Mouse (Mus musculus) gastrocnemius, postnatal 36 days (tissue): ENCODE results near the gene Ndufs8. TPM values are rescaled to one million over a fixed set of nuclear protein-coding genes. Genes with fewer than 3 reads are reported as not detected.
A peak's percentile ranks its signal among the peaks of the same experiment; 100 is the strongest.

Source experiments
- DNase-seq, 2 experiments: peaks; one replicate each; pipeline ENCODE4 v3.0.0; 2022
- intact Hi-C: fragments of 180-260 bp; cut with DNase I; formaldehyde crosslinking; loops from one replicate; pipeline ENCODE4 v1.15.1; 2025
- total RNA-seq, 2 experiments: library from RNA; stranded (reverse); gene quantifications; 2 replicates each; pipeline ENCODE4 v1.2.3; 2021

Ndufs8 gene
- total RNA-seq, 2 experiments from 2014 or later: 242 to 273 TPM

- intact Hi-C loops: no loop called here
- peak; percentile 58 to 64 for DNase-seq
Observed at GRCm38 (mm10) chr19:3935896-3936850, 23.6 kb upstream of the Ndufs8 start.

- intact Hi-C loops: no loop called here
- peak; percentile 63 to 68 for DNase-seq
Observed at GRCm38 (mm10) chr19:3935032-3935895, 22.7 kb upstream of the Ndufs8 start, which contains the start of gene Unc93b1. TSS of gene Unc93b1 (plus strand) at chr19:3935186.

- DNase-seq: no peak
Observed at GRCm38 (mm10) chr19:3931716-3932115, 19.1 kb upstream of the Ndufs8 start.

GRCm38 (mm10) chr19:3930262-3931057 is 17.9 kb upstream of the Ndufs8 start:
- intact Hi-C loops: no loop called here
- DNase-seq: no peak

More at GRCm38 (mm10) chr19:3931716-3932115, 19.1 kb upstream of the Ndufs8 start:
- intact Hi-C loops: no loop called here

GRCm38 (mm10) chr19:3929211-3929941 is 16.8 kb upstream of the Ndufs8 start, which contains the start of gene Aldh3b1:
TSS of gene Aldh3b1 (minus strand) at chr19:3929808.
- peak; percentile 90 to 94 for DNase-seq
- intact Hi-C loops: no loop called here

- intact Hi-C loops: no loop called here
- DNase-seq: no peak
Observed at GRCm38 (mm10) chr19:3928779-3929178, 16.2 kb upstream of the Ndufs8 start.

- DNase-seq: no peak
- intact Hi-C loops: no loop called here
Observed at GRCm38 (mm10) chr19:3927989-3928388, 15.4 kb upstream of the Ndufs8 start.

GRCm38 (mm10) chr19:3926685-3927084 is 14.1 kb upstream of the Ndufs8 start:
- intact Hi-C loops: no loop called here

GRCm38 (mm10) chr19:3926279-3926678 is 13.7 kb upstream of the Ndufs8 start:
- no peak for DNase-seq
- intact Hi-C loops: no loop called here

More at GRCm38 (mm10) chr19:3926685-3927084, 14.1 kb upstream of the Ndufs8 start:
- DNase-seq: no peak

- DNase-seq: no peak
- intact Hi-C loops: no loop called here
Observed at GRCm38 (mm10) chr19:3925859-3926258, 13.3 kb upstream of the Ndufs8 start.

- intact Hi-C loops: no loop called here
- no peak for DNase-seq
Observed at GRCm38 (mm10) chr19:3924868-3925267, 12.3 kb upstream of the Ndufs8 start.

GRCm38 (mm10) chr19:3924190-3924589 is 11.6 kb upstream of the Ndufs8 start:
- DNase-seq: no peak
- intact Hi-C loops: no loop called here

GRCm38 (mm10) chr19:3923586-3923985 is 11.0 kb upstream of the Ndufs8 start:
- peak in 1 of 2 experiments; percentile 62 for DNase-seq
- intact Hi-C loops: no loop called here

GRCm38 (mm10) chr19:3922661-3923371 is 10.2 kb upstream of the Ndufs8 start:
- DNase-seq: no peak

GRCm38 (mm10) chr19:3919928-3920327 is 7.4 kb upstream of the Ndufs8 start:
- intact Hi-C loops: no loop called here
- no peak for DNase-seq

More at GRCm38 (mm10) chr19:3922661-3923371, 10.2 kb upstream of the Ndufs8 start:
- intact Hi-C loops: no loop called here

- DNase-seq: no peak
- intact Hi-C loops: no loop called here
Observed at GRCm38 (mm10) chr19:3916727-3917126, 4.2 kb upstream of the Ndufs8 start.

- intact Hi-C loops: no loop called here
- no peak for DNase-seq
Observed at GRCm38 (mm10) chr19:3914535-3914934, 2.0 kb upstream of the Ndufs8 start.

GRCm38 (mm10) chr19:3913692-3914091 is 1.1 kb upstream of the Ndufs8 start:
- intact Hi-C loops: no loop called here
- no peak for DNase-seq

- DNase-seq: no peak
- intact Hi-C loops: no loop called here
Observed at GRCm38 (mm10) chr19:3910206-3910605, 2.4 kb downstream of the Ndufs8 start.
